ENCODE assay signal across 32 mouse cellular contexts in genomic region chr11:59642420-59642819, GRCm38 (mm10). TPM values are rescaled to one million over a fixed set of nuclear protein-coding genes. Genes with fewer than 3 reads are reported as not detected.
DNase-seq lines count a peak whose midpoint lies in the region; ATAC-seq lines count a peak whose summit lies in the region.
"Had no signal": no experiment of that assay in that cellular context is flagged by ENCODE, and none has a peak within 500 bp of the region (broad histone marks: within the 10 kb centered on the region; RNA-seq: fewer than 3 reads in every experiment).

No protein-coding gene starts in this region.

- H3K27me3 ChIP-seq in heart, embryonic 10.5 days (ENCODE audit: insufficient read depth, poor library complexity, severe bottlenecking), result no peaks in the 10 kb centered on the region
- no peaks in the 10 kb centered on the region for H3K27me3 ChIP-seq in heart, embryonic 11.5 days (ENCODE audit: control insufficient read depth, insufficient read depth, low read length)
- H3K27me3 ChIP-seq in lung, embryonic 16.5 days (ENCODE audit: control insufficient read depth, insufficient read depth, low read depth, low read length), result no peaks in the 10 kb centered on the region
- no peaks in the 10 kb centered on the region for H3K27me3 ChIP-seq in stomach, embryonic 16.5 days (ENCODE audit: control insufficient read depth, insufficient read depth, low read length)
- H3K27me3 ChIP-seq: forebrain, embryonic 13.5 days; hindbrain, embryonic 13.5 days; Patski had no signal

- H3K4me3 ChIP-seq in heart, embryonic 10.5 days, result no peak overlapping the region
- H3K4me3 ChIP-seq in heart, embryonic 11.5 days (ENCODE audit: low read depth, low read length), result no peak overlapping the region
- no peak overlapping the region for H3K4me3 ChIP-seq in lung, embryonic 16.5 days (ENCODE audit: low read length)
- no peak overlapping the region for H3K4me3 ChIP-seq in stomach, embryonic 16.5 days (replicated peaks; ENCODE audit: low read length)
- H3K4me3 ChIP-seq: forebrain, embryonic 10.5 days; forebrain, embryonic 13.5 days; gastrocnemius, adult 2 months; hindbrain, embryonic 10.5 days; hindbrain, embryonic 13.5 days had no signal

- H3K36me3 ChIP-seq in heart, embryonic 10.5 days, result no peaks in the 10 kb centered on the region
- no peaks in the 10 kb centered on the region for H3K36me3 ChIP-seq in heart, embryonic 11.5 days (ENCODE audit: control insufficient read depth, insufficient read depth, low read length)
- 0 out of 2 replicates have a peak, but pooled peaks cover 2% of the 10 kb centered on the region for H3K36me3 ChIP-seq in lung, embryonic 16.5 days (ENCODE audit: control insufficient read depth, insufficient read depth, low read length)
- no peaks in the 10 kb centered on the region for H3K36me3 ChIP-seq in stomach, embryonic 16.5 days (ENCODE audit: control insufficient read depth, insufficient read depth, low read length)
- H3K36me3 ChIP-seq: forebrain, embryonic 10.5 days; G1E; hindbrain, embryonic 10.5 days; hindbrain, embryonic 13.5 days had no signal

- no peak overlapping the region for H3K4me2 ChIP-seq in heart, embryonic 11.5 days
- no peak overlapping the region; the same call in 1 of the 2 replicates for H3K4me2 ChIP-seq in lung, embryonic 16.5 days (ENCODE audit: low read depth, low read length)
- no peak overlapping the region for H3K4me2 ChIP-seq in stomach, embryonic 16.5 days (ENCODE audit: low read depth, low read length)
- H3K4me2 ChIP-seq: forebrain, embryonic 13.5 days; hindbrain, embryonic 13.5 days had no signal

- peak; percentile 68 for DNase-seq in heart, embryonic 10.5 days (ENCODE audit: low spot score)
- no peak for DNase-seq in lung, postnatal 14 days
- DNase-seq in layer of hippocampus, postnatal 36 days, result no peak
- DNase-seq: adrenal gland, postnatal 10 days; adrenal gland, postnatal 36 days; B cell, adult 2 months; cerebellum, adult 18-20 months; cerebellum, adult 9-10 months; cerebellum, postnatal 14 days; forebrain, postnatal 0 days; gastrocnemius, adult 2 months; gastrocnemius, postnatal 14 days; heart, adult 18-20 months had no signal

- H3K4me1 ChIP-seq in heart, embryonic 10.5 days, result peaks cover 6% of the 10 kb centered on the region; the same call in 1 of the 2 replicates
- no peaks in the 10 kb centered on the region for H3K4me1 ChIP-seq in heart, embryonic 11.5 days (ENCODE audit: control insufficient read depth, insufficient read depth, low read length)
- H3K4me1 ChIP-seq in lung, embryonic 16.5 days (replicated peaks; ENCODE audit: control insufficient read depth, insufficient read depth, low read length), result peaks cover 21% of the 10 kb centered on the region
- H3K4me1 ChIP-seq in stomach, embryonic 16.5 days (ENCODE audit: control insufficient read depth, insufficient read depth, low read length), result 0 out of 2 replicates have a peak, but pooled peaks cover 2% of the 10 kb centered on the region
- H3K4me1 ChIP-seq: forebrain, embryonic 10.5 days; forebrain, embryonic 13.5 days; hindbrain, embryonic 10.5 days; hindbrain, embryonic 13.5 days had no signal

- no peaks in the 10 kb centered on the region for H3K9me3 ChIP-seq in heart, embryonic 10.5 days
- H3K9me3 ChIP-seq in heart, embryonic 11.5 days (replicated peaks; ENCODE audit: control insufficient read depth, low read length), result no peaks in the 10 kb centered on the region
- no peaks in the 10 kb centered on the region for H3K9me3 ChIP-seq in lung, embryonic 16.5 days (ENCODE audit: control insufficient read depth, low read length)
- no peaks in the 10 kb centered on the region for H3K9me3 ChIP-seq in stomach, embryonic 16.5 days (replicated peaks; ENCODE audit: control insufficient read depth, low read length)
- H3K9me3 ChIP-seq: forebrain, embryonic 10.5 days; forebrain, embryonic 13.5 days; G1E; hindbrain, embryonic 10.5 days; hindbrain, embryonic 13.5 days had no signal

- no peak overlapping the region for H3K27ac ChIP-seq in heart, embryonic 10.5 days
- H3K27ac ChIP-seq in heart, embryonic 11.5 days (ENCODE audit: low read depth, low read length), result no peak overlapping the region
- peak overlapping the region; percentile 44; the same call in 1 of the 2 replicates for H3K27ac ChIP-seq in lung, embryonic 16.5 days (ENCODE audit: low read length)
- peak overlapping the region; percentile 12; the same call in 1 of the 2 replicates for H3K27ac ChIP-seq in stomach, embryonic 16.5 days (ENCODE audit: low read length)
- H3K27ac ChIP-seq: forebrain, embryonic 10.5 days; forebrain, embryonic 13.5 days; gastrocnemius, adult 2 months; hindbrain, embryonic 10.5 days; hindbrain, embryonic 13.5 days had no signal

- no peak overlapping the region for H3K9ac ChIP-seq in heart, embryonic 11.5 days (ENCODE audit: low read depth, low read length)
- H3K9ac ChIP-seq in lung, embryonic 16.5 days (ENCODE audit: low read length), result no peak overlapping the region
- no peak overlapping the region for H3K9ac ChIP-seq in stomach, embryonic 16.5 days (ENCODE audit: low read length)
- H3K9ac ChIP-seq: forebrain, embryonic 13.5 days; forebrain, postnatal 0 days; hindbrain, embryonic 13.5 days had no signal

- ATAC-seq in heart, embryonic 11.5 days (replicated peaks; ENCODE audit: insufficient number of reproducible peaks, low FRiP score, low TSS enrichment), result no peak
- 0 out of 2 replicates have a peak, but pooled peaks have one; percentile 16 for ATAC-seq in lung, embryonic 16.5 days (ENCODE audit: low read depth)
- ATAC-seq in stomach, embryonic 16.5 days (ENCODE audit: insufficient read depth, low FRiP score), result peak; percentile 17; the same call in 1 of the 2 replicates
- ATAC-seq: forebrain, embryonic 13.5 days; forebrain, postnatal 0 days; hindbrain, embryonic 16.5 days; Patski had no signal

- whole genome bisulfite sequencing in heart, embryonic 10.5 days, result 87% methylated on average over 8 of the region's 8 CpGs
- WGBS in heart, embryonic 11.5 days (ENCODE audit: insufficient replicate concordance), result 83% methylated on average over 8 of the region's 8 CpGs
- WGBS in lung, embryonic 16.5 days, result 84% methylated on average over 8 of the region's 8 CpGs
- WGBS in stomach, embryonic 16.5 days, result 77% methylated on average over 8 of the region's 8 CpGs

RNA-seq across cellular contexts. Expression of gene Mprip, which starts 18.7 kb away (rescaled TPM):
- 36.6 and 43.6 TPM in 2 replicates for polyA plus RNA-seq in heart, embryonic 10.5 days (2016; fragmentation: Nextera tagmentation; extraction: Ambion mirVana)
- 51.1 and 54.2 TPM in 2 replicates for polyA plus RNA-seq in heart, embryonic 11.5 days (2014; fragmentation: Nextera tagmentation; extraction: Ambion mirVana)
- 52.9 and 59.0 TPM in 2 replicates for polyA plus RNA-seq in lung, embryonic 16.5 days (2015; fragmentation: Nextera tagmentation; extraction: Ambion mirVana)
- polyA plus RNA-seq in stomach, embryonic 16.5 days (2015; fragmentation: Nextera tagmentation; extraction: Ambion mirVana), result 45.6 and 46.7 TPM in 2 replicates
- total RNA-seq in layer of hippocampus, postnatal 36 days (2021), result 100 to 1,000 TPM; 276 to 286 TPM

RNA-seq across cellular contexts. Expression of gene Olfr223, which starts 49.3 kb away (rescaled TPM):
- not detected in 2 replicates for polyA plus RNA-seq in heart, embryonic 10.5 days (2016; fragmentation: Nextera tagmentation; extraction: Ambion mirVana)
- not detected in 2 replicates for polyA plus RNA-seq in heart, embryonic 11.5 days (2014; fragmentation: Nextera tagmentation; extraction: Ambion mirVana)
- not detected in 2 replicates for polyA plus RNA-seq in lung, embryonic 16.5 days (2015; fragmentation: Nextera tagmentation; extraction: Ambion mirVana)
- not detected in 2 replicates for polyA plus RNA-seq in stomach, embryonic 16.5 days (2015; fragmentation: Nextera tagmentation; extraction: Ambion mirVana)
- total RNA-seq in layer of hippocampus, postnatal 36 days (2021), result not detected
- total RNA-seq: adrenal gland, adult 18-20 months; adrenal gland, postnatal 10 days; adrenal gland, postnatal 36 days; CH12.LX; forebrain, postnatal 0 days; G1E; gastrocnemius, adult 2 months; gastrocnemius, postnatal 14 days; gastrocnemius, postnatal 4 days; heart, adult 18-20 months; heart, postnatal 25 days had no signal
- polyA plus RNA-seq: embryonic facial prominence, embryonic 11.5 days; embryonic facial prominence, embryonic 14.5 days; forebrain, embryonic 10.5 days; forebrain, embryonic 13.5 days; forebrain, postnatal 0 days; frontal cortex, adult 2 months; G1E; heart, embryonic 14.5 days; heart, postnatal 0 days; hindbrain, embryonic 10.5 days; hindbrain, embryonic 13.5 days; hindbrain, embryonic 16.5 days; Patski had no signal

Comparison
In these comparisons a context has a peak if more than half of its experiments do, and no peak if none do; other contexts are left out.
1. H3K27ac ChIP-seq: peak in lung, embryonic 16.5 days (single experiment) and stomach, embryonic 16.5 days (single experiment); none in heart, embryonic 10.5 days (single experiment) and heart, embryonic 11.5 days (single experiment).